Mouse (Mus musculus) heart, adult 2 months (tissue): ENCODE measurements around the gene Tgm2. TPM values are rescaled to one million over a fixed set of nuclear protein-coding genes. Genes with fewer than 3 reads are reported as not detected.

Source experiments
- DNase-seq, 2 experiments: peaks; one replicate each; pipeline ENCODE4 v3.0.0; 2021
- H3K27ac ChIP-seq: fragments of 200-600 bp; 2 replicates; pipeline ENCODE4 v1.8.1; 2022
- H3K27me3 ChIP-seq: fragments of 200-500 bp; 2 replicates; pipeline ENCODE4 v1.6.1; 2012; ENCODE audit warnings: mild to moderate bottlenecking, low read length, inconsistent platforms, mixed read lengths; ENCODE audit not compliant: control insufficient read depth, insufficient read depth
- H3K36me3 ChIP-seq: fragments of 200-500 bp; 2 replicates; pipeline ENCODE4 v1.6.1; 2012; ENCODE audit warnings: low read length, inconsistent platforms; ENCODE audit not compliant: control insufficient read depth, insufficient read depth
- H3K4me1 ChIP-seq: fragments of 200-500 bp; 2 replicates; pipeline ENCODE4 v1.6.1; 2011; ENCODE audit warnings: low read length; ENCODE audit not compliant: control insufficient read depth, insufficient read depth
- H3K4me3 ChIP-seq: fragments of 200-600 bp; 2 replicates; pipeline ENCODE4 v1.8.1; 2022
- H3K79me2 ChIP-seq: fragments of 200-500 bp; replicated peaks from 2 replicates; pipeline ENCODE4 v1.6.1; 2012; ENCODE audit warnings: mild to moderate bottlenecking, inconsistent platforms, low read length, moderate library complexity, mixed read lengths; ENCODE audit not compliant: control insufficient read depth, insufficient read depth
- H3K9ac ChIP-seq: fragments of 200-500 bp; 2 replicates; pipeline ENCODE4 v1.6.1; 2012; ENCODE audit warnings: low read depth, mild to moderate bottlenecking, control low read depth, inconsistent platforms, low read length, mixed read lengths
- CTCF ChIP-seq: fragments of 200-600 bp; IDR thresholded peaks from 2 replicates; pipeline ENCODE4 v1.8.1; 2022; ENCODE audit warnings: antibody characterized with exemption, mild to moderate bottlenecking, moderate library complexity
- EP300 ChIP-seq: fragments of 200-500 bp; IDR thresholded peaks from 2 replicates; pipeline ENCODE4 v1.6.1; 2011; ENCODE audit warnings: low read depth, low read length, control low read depth; ENCODE audit not compliant: insufficient read depth
- POLR2A ChIP-seq: fragments of 200-500 bp; IDR thresholded peaks from 2 replicates; pipeline ENCODE4 v1.6.1; 2011; ENCODE audit warnings: mild to moderate bottlenecking, low read depth, low read length, control low read depth; ENCODE audit not compliant: insufficient read depth
- WGBS: fragments of 180-500 bp; shearing (Covaris S2); methylation state at CpG from one replicate; pipeline ENCODE4 v1.1.7; 2018; 5-methylcytosine and 5-hydroxymethylcytosine counted together
- intact Hi-C: fragments of 180-260 bp; cut with DNase I; formaldehyde crosslinking; loops from one replicate; pipeline ENCODE4 v1.15.1; 2025
- long read RNA-seq: library from polyadenylated mRNA; stranded (forward); transcript quantifications from one replicate; pipeline ENCODE4 v2.0.0, GENCODE M21; 2021
- polyA plus RNA-seq: library from polyadenylated mRNA; depleted of rRNA; stranded (reverse); fragments of >200 nt; gene quantifications from 2 replicates; pipeline ENCODE4 v1.2.3, GENCODE M21; 2012; rRNA removed
- total RNA-seq, 2 experiments: library from RNA; stranded (reverse); gene quantifications; 2 replicates each; pipeline ENCODE4 v1.2.3; 2021

Gene Tgm2
- total RNA-seq = 100 to 1,000 TPM; 270 to 286 TPM
- 155 and 205 TPM in 2 replicates for polyA plus RNA-seq
- long read RNA-seq, transcript Tgm2-201 (13 exons, 3,596 nt) = major isoform, 82 of 145 reads
- long read RNA-seq, partial matches to known transcripts = 26 of 145 reads
- long read RNA-seq, other reads (novel, unspliced or antisense) = 37 of 145 reads

DNA sequence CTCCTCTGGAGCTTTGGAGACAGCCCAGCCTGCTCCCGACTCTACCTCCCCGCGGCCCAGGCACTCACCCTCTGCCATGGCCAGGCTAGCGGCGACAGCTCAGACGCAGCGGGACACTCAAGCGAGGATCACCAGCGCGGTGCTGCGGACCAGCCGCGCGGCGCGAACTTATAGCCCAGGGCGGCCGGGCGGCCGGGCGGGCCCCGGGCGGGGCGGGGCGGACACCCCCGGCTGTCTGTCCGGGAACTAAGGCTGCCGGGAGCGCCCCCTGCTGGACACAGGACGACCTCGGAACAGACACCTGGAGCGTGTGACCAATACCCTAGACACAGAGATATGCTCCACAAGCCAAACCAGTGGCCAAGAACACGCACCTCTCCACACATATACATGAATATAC is at the start of gene Tgm2:
Gene Tgm2 (minus strand): TSS at position 214 of the 400 bp plus-strand sequence.
- H3K27me3 ChIP-seq = no peaks in the 10 kb centered on the region
- intact Hi-C loops = loop anchor here (1.0 to 5.0 kb wide), 4 partner anchors 39 to 99 kb away; no protein-coding TSS in a partner anchor
- peaks cover 11% of the 10 kb centered on the region for H3K36me3 ChIP-seq
- WGBS = under 1% methylated on average over 33 of the region's 33 CpGs
- peak within 1 kb of the TSS; percentile 85 for H3K9ac ChIP-seq
- H3K4me3 ChIP-seq = peak within 1 kb of the TSS; percentile 95
- peak; percentile 94 to 97 for DNase-seq
- H3K27ac ChIP-seq = peak within 1 kb of the TSS; percentile 95
- H3K79me2 ChIP-seq = no peaks in the 10 kb centered on the region
- TF ChIP-seq POLR2A = peak; percentile 92
- peak; percentile 84 for TF ChIP-seq CTCF
- no peak for TF ChIP-seq EP300
- H3K4me1 ChIP-seq = peaks cover 21% of the 10 kb centered on the region

- Histone ChIP-seq H3K9ac (no peak overlapping the region), H3K79me2 (no peaks in the 10 kb centered on the region), H3K4me1 (peaks cover 8% of the 10 kb centered on the region), H3K4me3 (no peak overlapping the region), H3K27ac (no peak overlapping the region; the same call in 1 of the 2 replicates), H3K27me3 (no peaks in the 10 kb centered on the region), H3K36me3 (no peaks in the 10 kb centered on the region)
- peak; percentile 51 to 58 for DNase-seq
- WGBS = 40% methylated on average over 10 of the region's 10 CpGs
- TF ChIP-seq POLR2A (no peak), CTCF (peak; percentile 81)
- intact Hi-C loops = no loop called here
Measured at GRCm38 (mm10) chr2:158194945-158195640, 48.9 kb upstream of the Tgm2 start.

- no peak for DNase-seq
- no peak overlapping the region for H3K4me3 ChIP-seq
- H3K79me2 ChIP-seq = no peaks in the 10 kb centered on the region
- H3K27ac ChIP-seq = no peak overlapping the region
- H3K27me3 ChIP-seq = no peaks in the 10 kb centered on the region
- intact Hi-C loops = no loop called here
- H3K36me3 ChIP-seq = no peaks in the 10 kb centered on the region
- TF ChIP-seq CTCF (no peak), POLR2A (no peak), EP300 (no peak)
- peaks cover 8% of the 10 kb centered on the region for H3K4me1 ChIP-seq
- H3K9ac ChIP-seq = no peak overlapping the region
- 76% methylated on average over 10 of the region's 10 CpGs for WGBS
Measured at GRCm38 (mm10) chr2:158193611-158194336, 47.5 kb upstream of the Tgm2 start.

GRCm38 (mm10) chr2:158191098-158191497 is 44.9 kb upstream of the Tgm2 start:
- Histone ChIP-seq H3K27me3 (no peaks in the 10 kb centered on the region), H3K27ac (peak overlapping the region; percentile 43), H3K4me1 (peaks cover 8% of the 10 kb centered on the region), H3K79me2 (no peaks in the 10 kb centered on the region), H3K4me3 (no peak overlapping the region), H3K9ac (no peak overlapping the region), H3K36me3 (no peaks in the 10 kb centered on the region)
- TF ChIP-seq EP300 (peak; percentile 75), CTCF (no peak)
- intact Hi-C loops = no loop called here
- peak; percentile 81 to 82 for DNase-seq
- 26% methylated on average over 7 of the region's 7 CpGs for WGBS

DNA sequence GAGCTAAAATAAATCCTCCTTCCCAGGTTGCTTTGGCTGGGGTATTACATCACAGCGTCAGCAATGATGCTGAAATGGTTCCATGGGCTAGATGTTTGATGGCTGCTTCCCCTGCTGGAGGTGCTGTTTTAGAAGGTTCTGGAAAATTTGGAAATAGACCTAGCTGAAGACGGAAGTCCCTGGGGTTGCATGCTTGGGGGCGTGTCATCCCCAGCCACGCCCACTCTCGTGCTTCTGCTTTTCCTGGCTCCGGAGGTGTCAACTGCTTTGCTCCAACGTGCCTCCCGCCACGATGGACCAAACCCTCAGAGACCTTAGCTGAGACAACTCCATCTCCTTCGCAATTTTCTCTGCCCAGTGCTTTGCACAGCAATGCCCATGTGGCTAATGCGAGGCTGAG is 43.2 kb upstream of the Tgm2 start:
- Histone ChIP-seq H3K4me3 (no peak overlapping the region), H3K36me3 (no peaks in the 10 kb centered on the region), H3K9ac (no peak overlapping the region), H3K79me2 (no peaks in the 10 kb centered on the region), H3K27ac (no peak overlapping the region), H3K27me3 (no peaks in the 10 kb centered on the region), H3K4me1 (peaks cover 7% of the 10 kb centered on the region)
- intact Hi-C loops = no loop called here
- DNase-seq = no peak
- TF ChIP-seq POLR2A (no peak), EP300 (no peak), CTCF (no peak)
- WGBS = 61% methylated on average over 11 of the region's 11 CpGs
